Mouse (Mus musculus) B cell, adult 2 months (primary cell): ENCODE measurements around the gene Hpse.

Experiments
- DNase-seq, 2 experiments: peaks; one replicate each; pipeline ENCODE4 v3.0.0; 2022

The Hpse gene

DNA sequence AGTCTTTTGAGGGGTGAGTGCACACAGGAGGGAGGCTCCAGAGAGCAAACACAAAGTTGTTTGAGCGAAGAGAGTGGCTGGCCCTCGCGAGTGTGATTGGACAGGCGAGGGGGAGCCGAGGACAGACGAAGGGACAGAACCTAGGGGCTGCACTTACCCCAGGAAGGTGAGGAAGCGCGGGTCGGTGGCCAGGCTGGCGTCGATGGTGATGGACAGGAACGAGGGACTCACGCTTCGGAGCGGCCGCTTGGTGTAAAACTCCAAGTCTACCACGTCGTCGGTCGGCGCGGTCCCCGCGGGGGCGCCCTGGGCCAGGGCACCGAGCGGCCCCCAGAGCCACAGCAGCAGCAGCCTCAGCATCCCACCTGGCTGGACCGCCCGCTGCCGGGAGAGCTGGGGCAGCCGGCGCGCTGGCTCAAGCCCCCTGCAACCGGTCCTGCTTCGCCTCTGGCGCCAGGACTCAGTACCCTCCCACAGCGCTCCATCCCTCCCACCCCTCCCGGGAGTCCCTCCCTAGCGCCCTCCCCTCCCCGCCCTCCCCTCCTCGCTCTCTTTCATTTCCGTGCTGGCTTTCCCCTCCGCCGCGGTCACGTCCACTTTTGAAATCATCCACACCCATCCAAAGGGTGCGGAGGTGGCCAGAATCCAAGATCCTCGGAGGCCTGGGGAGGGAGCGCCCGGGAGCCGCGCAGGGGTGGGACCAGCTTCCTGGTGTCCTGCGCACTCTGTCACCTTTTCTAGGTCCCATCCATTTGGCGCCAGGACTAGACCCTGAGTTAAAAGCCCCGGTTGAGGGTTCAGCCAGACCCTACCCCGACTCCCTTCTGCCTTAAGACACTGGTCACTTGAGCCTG lies at the start of gene Hpse:
TSS of gene Hpse (minus strand) at position 482 of the 854 bp plus-strand sequence.
- DNase-seq, result peak; percentile 65 to 71

DNA sequence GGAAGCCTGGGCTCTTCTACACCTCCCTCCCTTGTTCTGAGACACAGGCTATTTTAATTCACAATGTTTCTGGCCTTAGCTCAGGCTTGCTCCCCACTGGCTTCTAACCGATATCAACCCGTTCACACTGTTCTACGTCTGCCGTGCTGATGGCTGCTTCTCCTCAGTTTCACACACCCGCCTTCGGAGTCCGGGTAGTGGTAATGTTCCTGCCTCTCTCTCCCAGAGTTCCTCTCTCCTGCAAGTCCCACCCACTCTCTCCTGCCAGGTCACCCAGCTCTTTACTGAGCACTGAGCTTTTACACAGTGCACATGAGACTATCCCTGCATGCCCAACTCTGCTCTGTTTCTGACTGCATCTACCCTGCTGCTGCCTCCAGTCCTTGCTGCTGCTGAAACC lies 46.5 kb upstream of the Hpse start:
- no peak for DNase-seq

DNA sequence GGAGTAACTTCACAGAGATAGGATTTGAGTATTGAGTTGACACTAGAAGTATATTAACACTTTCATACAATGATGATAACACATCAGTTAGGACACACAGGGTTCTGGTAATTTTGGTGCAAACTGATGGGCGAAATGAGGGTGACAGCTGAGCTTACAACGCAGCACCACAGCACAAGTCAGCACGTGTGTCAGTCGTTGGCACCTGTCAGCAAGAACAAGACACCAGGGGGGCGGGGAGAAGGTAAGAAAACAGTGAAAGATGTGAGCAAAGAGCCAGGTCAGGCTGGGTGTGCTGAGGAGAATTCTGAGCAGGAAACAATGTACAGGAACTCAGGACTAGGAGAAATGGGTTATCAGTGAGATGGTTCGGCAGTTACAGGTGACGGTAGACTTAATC lies 42.2 kb upstream of the Hpse start:
- no peak for DNase-seq

DNA sequence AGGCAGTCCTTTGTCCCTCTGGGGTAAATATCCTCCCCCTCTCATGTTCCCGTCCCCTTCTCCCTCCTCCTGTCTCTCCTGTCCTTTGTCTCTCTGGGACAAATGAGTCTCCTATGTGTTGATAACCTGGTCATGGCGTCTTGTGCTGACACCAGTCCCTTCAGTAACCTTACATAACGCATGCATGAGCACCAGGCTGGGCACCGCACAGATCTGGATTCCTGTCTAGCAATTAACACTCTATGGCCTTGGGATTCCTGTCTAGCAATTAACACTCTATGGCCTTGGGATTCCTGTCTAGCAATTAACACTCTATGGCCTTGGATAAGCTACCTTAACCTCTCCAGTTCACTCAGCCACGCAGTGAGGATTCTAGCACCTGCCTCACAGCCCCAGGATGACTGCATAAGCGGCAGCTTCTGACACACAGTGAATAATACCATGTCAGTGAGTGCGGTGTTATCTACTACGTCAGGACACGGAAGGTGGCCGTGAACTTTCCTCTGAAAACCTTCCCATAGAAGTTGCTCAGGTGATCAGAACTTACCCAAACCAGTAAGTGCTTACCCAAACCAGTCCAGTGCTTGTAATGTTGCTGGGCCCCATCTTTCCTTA lies 40.6 kb upstream of the Hpse start:
- no peak for DNase-seq

DNA sequence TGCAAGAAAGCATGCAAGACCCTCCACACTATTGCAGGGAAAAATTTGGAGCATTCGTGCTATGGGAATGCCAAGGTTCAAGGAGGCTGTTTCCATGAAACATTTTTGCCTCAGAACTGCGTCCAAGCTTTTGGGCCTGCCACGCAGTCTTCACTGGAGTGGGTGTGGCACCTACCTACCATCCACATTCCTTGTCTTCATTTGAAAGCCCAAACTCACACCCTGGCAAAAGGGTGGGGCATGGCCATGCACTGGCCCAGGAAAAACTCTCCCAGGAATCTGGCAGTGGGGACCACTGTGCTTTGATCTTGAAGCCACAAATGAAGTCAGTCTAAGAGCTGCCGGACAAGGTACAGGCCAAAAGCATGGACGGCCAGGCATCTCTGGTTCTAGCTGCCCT lies 38.6 kb upstream of the Hpse start:
- no peak for DNase-seq

DNA sequence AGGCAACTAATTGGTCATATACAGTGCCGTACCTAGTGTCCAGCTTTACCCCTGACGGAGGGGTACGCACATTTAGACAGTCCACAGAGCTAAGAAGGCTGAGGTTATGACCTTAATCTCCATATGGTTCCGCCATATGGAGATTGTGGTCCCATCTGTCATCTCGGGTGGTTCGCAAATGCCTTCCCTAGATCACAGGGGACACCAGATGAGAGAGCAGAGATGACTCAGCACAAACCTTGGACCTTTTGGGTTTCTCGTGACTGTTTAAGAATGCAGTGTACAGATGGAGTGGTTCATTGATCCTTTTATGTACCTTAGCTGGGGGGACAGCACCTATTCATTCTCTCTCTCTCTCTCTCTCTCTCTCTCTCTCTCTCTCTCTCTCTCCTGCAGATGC lies 33.9 kb upstream of the Hpse start:
- no peak for DNase-seq

DNA sequence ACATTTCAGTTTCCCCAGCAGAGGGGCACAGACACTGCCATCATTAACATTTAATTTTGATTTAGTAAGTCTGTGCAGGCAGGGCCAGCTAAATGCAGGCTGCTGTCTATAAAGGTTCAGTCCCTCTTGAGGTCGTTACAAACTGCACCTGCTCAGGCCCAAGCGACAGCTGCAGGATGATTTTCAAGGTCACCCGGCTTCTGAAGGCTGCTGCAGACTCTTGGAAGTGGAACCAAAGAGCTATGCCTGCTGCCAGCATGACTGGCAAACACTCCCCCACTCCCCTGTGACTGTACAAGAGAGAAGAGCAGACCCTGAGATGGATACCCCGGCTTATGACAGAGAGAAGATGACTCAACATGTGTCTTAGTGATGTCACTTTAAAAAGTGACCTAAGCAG lies 32.1 kb upstream of the Hpse start:
- peak; percentile 4 to 8 for DNase-seq

DNA sequence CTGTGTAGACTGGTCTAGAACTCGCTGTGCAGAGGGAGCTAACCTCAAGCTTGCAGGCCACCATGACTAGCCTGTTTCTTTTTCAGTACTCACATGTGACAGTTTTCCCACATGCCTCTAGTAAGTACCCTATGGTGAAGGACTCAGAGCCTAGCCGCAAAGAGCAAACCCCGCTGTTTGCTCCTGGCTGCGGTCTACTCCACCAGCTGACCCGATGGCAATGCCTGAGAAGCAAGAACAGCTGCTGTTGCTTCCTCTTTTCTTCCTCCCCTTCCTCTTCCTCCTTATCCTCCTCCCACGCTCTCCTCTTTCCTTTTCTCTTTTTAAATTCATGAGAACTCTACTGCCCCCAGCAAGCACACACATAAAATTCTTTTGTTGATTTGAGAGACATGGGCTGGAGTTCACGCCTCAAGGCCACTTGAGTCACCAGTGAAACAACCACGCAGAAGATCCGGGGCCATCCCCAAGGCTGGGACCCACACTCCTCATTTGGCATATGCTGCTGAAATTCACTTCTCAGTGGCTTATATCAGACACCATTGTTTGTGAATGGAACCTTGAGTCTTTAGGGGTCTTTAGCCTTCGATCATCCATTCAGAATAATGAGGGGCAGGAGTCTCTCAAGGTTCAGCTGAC lies 31.2 kb upstream of the Hpse start:
- DNase-seq, result peak; percentile 49 to 50

DNA sequence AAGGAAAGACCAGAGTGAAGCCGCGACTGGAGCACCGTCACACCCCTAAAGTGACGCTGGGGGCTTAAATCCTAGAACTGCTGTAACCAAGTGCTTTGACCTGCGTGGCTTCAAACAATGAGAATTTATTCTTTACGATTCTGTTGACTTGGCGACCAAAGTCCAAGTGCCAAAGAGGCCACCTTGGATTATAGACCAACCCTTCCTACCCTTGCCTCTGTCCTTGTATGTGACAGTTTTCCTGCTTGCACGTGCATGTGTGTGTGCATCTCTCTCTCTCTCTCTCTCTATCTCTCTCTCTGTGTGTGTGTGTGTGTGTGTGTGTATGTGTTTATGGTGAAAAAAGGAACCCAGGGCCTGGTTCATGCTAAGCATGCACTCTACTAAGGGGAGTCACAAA lies 19.3 kb upstream of the Hpse start:
- no peak for DNase-seq

DNA sequence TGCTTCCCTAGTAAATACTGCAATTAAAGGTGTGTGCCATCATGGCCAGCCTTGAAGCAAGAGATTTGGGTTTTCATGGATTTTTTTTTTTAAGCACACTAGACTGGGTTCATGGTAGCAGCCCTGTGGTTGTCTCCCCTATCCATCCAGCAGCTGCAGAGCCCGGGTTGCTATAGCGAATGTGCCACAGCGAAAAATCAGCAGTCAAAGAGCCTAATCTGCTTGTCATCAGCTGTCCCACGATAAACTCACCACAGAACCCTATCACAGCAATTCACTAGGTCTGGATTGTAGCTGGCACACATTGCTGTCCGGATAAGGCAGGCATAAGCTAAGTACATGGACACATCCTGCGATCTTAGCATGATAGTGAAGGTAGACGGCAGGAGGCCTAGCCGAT lies 17.4 kb upstream of the Hpse start:
- DNase-seq, result no peak

DNA sequence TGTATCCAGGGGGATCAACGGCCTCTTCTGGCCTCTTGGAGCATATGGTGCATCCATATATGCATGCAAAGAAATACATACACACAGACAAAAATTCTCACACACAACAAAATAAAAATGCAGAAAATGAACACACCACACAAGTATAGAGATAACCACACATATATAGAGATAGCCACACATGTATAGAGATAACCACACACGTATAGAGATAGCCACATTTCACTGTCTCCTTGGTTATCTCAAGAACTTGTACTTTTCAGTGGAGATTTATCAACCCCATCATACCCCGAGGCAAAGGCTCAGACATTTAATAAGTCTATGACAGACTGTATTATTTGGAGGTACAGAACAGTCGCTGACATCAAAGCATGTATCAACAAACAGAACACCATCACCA lies 15.0 kb upstream of the Hpse start:
- DNase-seq, result no peak

DNA sequence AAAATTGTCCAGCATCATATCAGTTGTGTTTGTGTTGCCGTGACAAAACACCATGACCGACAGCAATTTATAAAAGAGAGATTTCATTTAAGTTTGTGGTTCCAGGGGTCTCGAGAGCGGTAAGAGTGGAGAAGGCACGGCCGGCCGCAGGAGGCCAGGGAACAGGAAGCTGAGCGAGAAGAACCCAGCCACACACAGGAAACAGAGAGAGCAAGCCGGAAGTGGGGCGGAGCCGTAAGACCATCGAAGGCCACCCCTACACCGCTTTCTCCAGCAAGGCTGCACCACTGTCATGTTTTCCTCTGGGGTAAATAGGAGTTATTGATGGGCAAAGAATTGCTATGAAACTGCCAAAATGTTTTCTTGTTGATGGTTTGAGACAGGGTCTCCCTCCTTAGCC lies 9.2 kb upstream of the Hpse start:
- DNase-seq, result peak; percentile 74 to 75

DNA sequence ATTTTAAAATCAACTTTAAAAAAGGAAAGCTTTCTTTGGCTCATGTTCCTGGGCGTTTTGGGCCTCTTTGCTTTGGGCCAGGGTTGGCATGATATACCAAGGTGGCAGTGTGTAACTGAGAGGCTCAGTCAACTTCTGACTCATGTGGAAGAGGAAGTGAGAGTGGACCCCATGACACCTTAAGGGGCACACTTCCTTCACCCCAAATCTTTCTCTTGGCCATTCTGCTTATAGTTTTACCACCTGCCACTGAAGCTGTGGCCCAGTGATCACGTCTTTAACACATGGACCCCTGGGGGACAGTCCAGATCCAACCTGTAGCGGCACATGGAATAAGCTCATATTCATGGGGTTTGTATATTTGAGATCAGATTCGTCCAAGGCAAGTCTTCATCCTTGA lies 6.5 kb upstream of the Hpse start:
- peak; percentile 70 to 75 for DNase-seq

DNA sequence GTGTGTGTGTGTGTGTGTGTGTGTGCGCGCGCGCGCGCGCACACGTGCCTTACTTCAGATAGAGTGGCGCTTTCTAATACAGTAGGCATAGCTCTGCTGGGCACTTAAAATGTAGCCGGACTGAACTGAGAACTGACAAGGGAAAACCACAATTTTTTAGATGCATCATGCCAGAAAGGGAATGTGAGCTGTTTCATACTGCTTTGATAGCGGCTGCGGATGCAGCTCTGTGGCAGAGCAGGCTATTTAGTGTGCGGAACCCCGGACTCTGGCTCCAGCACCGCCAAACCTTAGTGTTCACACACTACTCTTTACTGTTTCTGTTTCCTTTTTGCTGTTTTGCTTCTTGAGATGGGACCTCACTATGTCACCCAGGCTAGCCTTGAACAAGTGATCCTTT lies 2.8 kb downstream of the Hpse start:
- no peak for DNase-seq

DNA sequence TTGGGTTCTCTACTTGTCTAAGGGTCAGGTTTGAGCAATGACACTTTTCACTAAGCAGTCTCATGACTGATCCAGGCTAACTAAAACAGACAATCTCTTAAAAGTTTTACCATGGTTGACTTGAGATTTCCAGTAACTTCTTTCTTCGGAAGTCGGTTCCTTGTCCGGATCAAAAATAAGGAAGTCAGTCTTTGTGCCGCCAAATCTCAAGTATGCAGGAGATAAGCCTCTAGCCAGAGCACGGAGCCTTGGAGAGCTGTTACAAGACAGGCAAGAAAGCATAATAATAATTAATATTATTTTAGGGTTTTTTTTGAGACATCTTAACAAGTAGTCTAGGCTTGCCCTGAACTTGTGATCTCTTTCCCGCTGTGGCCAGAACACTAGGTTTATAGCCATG lies 8.3 kb downstream of the Hpse start:
- no peak for DNase-seq

DNA sequence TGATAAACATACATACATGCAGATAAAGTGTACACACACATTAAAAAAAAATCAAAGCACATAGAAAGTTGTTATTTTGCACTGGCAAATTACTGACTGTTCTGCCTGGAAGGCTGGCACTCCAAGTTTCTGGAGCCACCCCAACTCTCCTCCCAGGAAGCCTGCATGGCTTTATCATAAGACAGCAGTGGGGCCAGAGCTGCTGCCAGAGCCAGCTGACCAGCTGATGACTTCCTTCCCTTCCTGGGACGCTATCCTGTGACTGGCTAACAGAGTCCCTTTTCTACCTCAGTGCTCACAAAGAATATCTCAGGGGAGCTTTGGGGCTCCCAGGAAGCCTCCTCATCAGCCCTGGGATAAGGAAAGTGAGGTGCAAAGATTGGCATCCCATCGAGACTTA lies 9.5 kb downstream of the Hpse start:
- no peak for DNase-seq

DNA sequence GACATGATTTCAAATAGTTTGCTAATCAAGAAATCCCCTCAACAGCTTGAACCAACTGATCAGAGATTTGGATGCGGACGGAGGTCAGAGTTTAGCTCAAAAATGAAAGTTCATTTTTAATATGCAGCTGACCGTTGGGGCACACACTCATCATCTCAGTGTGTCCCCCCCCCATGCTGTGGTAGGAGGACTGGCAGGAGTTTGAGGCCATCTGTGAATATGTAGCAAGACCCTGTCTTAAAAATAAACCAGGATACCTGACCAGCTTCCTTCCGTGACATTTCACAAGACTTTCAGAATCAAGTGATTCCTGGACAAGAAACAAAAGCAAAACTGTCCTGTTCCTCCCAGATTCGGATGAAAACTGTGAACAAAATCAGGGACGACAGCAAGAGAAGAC lies 10.5 kb downstream of the Hpse start:
- no peak for DNase-seq

DNA sequence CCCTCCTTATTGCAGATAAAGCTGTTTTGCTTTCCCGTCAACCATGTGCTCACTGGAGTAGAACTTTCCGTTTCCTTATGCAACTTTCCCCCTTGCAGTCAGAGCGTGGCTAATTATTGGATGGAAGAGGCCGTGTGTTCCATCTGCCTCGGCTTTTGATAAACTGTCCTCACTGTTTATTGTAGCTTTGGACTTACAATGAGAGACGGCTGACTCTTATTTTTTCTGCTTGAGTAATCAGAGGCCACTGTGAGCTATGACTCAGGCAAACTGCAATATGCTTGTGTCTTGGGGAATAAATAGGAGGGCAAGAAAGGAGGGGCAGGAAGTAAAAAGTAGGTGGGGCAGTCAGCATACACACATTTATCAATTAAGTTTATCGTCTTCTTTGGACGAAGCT lies 12.8 kb downstream of the Hpse start:
- DNase-seq, result no peak

DNA sequence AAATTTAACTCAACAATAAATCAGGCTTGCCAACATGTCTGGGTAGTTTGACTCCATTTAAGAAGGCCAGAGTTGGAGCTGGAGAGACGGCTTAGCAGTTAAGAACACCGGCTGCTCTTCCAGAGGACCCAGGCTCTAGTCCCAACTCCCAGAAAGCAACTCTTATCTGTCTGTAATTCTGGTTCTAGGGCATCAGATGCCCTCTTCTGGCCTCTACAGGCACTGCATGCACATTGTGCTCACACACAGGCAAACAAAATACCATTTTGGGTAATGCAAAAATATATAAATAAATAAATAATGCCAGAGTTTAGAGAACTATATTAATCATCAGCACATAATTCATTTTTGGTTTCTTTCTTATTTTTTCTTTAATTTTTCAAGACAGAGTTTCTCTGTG lies 15.2 kb downstream of the Hpse start:
- DNase-seq, result peak in 1 of 2 experiments; percentile 36

DNA sequence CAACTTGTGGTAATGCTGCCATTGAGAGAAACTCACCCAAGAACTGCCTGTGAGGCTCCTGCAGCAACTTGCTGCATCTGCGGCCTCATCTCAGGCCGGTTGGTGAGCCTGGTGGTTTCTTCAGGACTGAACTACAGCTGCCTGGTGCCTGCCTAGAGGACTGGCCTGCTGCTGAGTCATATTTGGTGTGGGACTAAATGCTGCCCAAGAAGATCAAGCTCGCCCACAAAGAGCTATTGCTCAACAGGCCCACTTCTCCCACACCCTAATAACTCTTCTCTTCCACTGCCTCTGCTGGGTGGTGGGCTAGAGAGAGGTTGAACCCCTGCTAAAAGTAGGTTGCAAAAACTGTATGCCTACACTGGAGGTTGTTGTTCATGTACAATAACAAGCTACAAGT lies 17.2 kb downstream of the Hpse start:
- no peak for DNase-seq

DNA sequence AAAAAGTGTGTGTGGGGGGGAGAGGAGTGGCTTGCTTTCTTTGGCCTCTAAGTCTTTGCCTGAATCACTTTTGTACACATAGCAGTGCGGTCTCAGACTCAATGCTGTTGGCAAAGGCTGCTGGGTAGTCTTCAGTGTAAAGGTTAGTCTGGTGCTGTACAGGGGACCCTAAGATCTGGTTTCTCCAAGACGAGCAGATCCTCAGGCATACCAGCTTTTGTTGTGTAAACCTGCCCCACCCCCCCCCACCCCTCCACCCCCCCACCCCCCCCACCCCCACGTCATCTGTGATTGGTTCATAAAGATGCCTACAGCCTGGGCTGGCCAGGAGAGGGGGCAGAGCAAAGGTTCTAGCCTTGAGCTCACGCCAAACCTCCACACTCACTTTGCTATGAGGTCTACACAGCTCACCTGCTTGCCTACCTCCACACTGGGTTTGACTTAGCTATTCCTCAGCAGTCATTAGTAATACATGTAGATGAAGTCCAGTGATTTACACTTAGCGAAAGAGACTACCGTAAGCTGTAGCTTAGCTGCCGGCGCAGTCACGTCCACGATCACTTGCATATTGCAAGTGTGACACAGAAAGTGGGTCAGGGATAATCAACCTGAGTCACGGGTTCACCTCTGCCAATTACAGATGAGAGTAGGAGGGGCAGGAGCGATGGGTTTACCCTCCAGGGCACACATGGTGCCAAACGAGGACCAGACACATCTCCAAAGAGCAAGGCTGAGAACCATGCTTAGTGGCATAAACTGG lies 18.5 kb downstream of the Hpse start:
- no peak for DNase-seq

DNA sequence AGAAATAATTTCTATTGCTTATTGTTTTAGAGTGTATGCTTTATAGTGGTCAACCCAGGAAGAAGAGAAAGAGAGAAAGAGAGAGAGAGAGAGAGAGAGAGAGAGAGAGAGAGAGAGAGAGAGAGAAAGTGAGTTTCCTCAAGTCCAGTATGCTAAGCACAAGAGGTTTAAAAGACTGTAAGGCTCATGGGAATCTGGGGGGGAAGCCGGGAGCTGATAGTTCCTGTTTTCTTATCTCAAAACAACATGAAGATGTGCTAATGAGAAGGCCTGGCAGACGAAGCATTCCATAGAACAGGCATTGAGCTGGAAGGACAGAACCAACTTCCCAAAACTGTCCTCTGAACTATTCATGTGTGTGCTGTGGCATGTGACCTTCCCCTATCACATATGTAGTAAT lies 21.6 kb downstream of the Hpse start:
- no peak for DNase-seq

DNA sequence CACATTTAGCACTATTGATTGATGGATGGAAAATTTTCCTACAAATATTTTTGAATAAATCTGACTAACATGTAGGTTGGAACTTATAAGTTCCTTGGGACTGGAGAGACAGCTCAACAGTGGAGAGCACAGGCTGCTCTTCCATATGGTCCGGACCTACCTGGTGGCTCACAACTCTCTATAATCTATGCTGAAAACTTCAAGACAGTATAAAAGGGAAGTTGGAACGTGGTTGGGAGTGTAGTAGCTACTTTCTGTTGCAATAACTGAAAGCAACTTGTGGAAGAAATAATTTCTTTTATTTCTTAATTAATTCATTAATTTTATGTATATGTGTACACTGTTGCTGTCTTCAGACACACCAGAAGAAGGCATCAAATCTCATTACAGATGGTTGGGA lies 22.1 kb downstream of the Hpse start:
- no peak for DNase-seq

DNA sequence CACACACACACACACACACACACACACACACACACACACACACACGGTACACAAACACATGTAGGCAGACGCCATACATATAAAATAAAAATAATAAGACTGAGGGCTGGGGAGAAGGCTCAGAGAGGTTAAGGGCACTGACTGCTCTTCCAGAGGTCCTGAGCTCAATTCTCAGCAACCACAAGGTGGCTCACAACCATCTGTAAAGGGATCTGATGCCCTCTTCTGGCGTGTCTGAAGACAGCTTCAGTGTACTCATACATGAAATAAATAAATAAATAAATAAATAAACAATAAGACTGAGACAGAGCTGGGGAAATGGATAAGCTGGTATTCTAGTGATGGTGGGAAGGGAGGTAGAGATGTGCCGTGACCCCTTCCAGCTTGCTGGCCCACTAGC lies 33.9 kb downstream of the Hpse start:
- no peak for DNase-seq
